Mouse (Mus musculus) gastrocnemius, postnatal 10 days (tissue): ENCODE measurements around the gene Taar8c. TPM values are rescaled to one million over a fixed set of nuclear protein-coding genes. Genes with fewer than 3 reads are reported as not detected.

Experiments used
- DNase-seq: peaks from one replicate; pipeline ENCODE4 v3.0.0; 2021; ENCODE audit warnings: mixed read lengths
- total RNA-seq, 2 experiments: library from RNA; stranded (reverse); gene quantifications; 2 replicates each; pipeline ENCODE4 v1.2.3; 2021

Gene Taar8c
- total RNA-seq, 2 experiments from 2014 or later, result not detected

GRCm38 (mm10) chr10:24058986-24059385 lies 42.7 kb downstream of the Taar8c start:
- no peak for DNase-seq

GRCm38 (mm10) chr10:24052039-24052438 lies 49.7 kb downstream of the Taar8c start:
- DNase-seq, result no peak

Other genes starting within 250 kb of the Taar8c start
- under 1 TPM; 0.23 to 0.32 TPM for gene Vnn1, start 207.2 kb downstream of the Taar8c start, total RNA-seq
- not detected for gene Taar1, start 181.6 kb downstream of the Taar8c start, total RNA-seq
- gene Taar2, start 163.3 kb downstream of the Taar8c start, total RNA-seq, result not detected
- gene Taar3, start 152.4 kb downstream of the Taar8c start, total RNA-seq, result not detected
- gene Taar4, start 141.4 kb downstream of the Taar8c start, total RNA-seq, result not detected
- gene Taar5, start 131.2 kb downstream of the Taar8c start, total RNA-seq, result not detected
- not detected for gene Taar6, start 116.3 kb downstream of the Taar8c start, total RNA-seq
- gene Taar7a, start 108.4 kb downstream of the Taar8c start, total RNA-seq, result not detected
- not detected for gene Taar7b, start 102.0 kb downstream of the Taar8c start, total RNA-seq
- gene Taar7d, start 74.7 kb downstream of the Taar8c start, total RNA-seq, result not detected
- gene Taar7e, start 64.3 kb downstream of the Taar8c start, total RNA-seq, result not detected
- gene Taar7f, start 52.4 kb downstream of the Taar8c start, total RNA-seq, result not detected
- gene Taar8a, start 25.4 kb downstream of the Taar8c start, total RNA-seq, result not detected
- not detected for gene Taar8b, start 9.6 kb downstream of the Taar8c start, total RNA-seq
- not detected for gene Taar9, start 7.6 kb upstream of the Taar8c start, total RNA-seq
- 10 to 100 TPM; 31.8 to 34.9 TPM for gene Stx7, start 47.4 kb upstream of the Taar8c start, total RNA-seq
- 1 to 10 TPM in 1 of 2 experiments, under 1 TPM in 1; 0.89 to 3.1 TPM for gene Moxd1, start 121.6 kb upstream of the Taar8c start, total RNA-seq